Mouse (Mus musculus): ENCODE measurements around the gene Ankrd52. TPM values are rescaled to one million over a fixed set of nuclear protein-coding genes. Genes with fewer than 3 reads are reported as not detected.

Gene Ankrd52
- polyA plus RNA-seq, 1 experiment from 2014 or later = 12.1 TPM

DNA sequence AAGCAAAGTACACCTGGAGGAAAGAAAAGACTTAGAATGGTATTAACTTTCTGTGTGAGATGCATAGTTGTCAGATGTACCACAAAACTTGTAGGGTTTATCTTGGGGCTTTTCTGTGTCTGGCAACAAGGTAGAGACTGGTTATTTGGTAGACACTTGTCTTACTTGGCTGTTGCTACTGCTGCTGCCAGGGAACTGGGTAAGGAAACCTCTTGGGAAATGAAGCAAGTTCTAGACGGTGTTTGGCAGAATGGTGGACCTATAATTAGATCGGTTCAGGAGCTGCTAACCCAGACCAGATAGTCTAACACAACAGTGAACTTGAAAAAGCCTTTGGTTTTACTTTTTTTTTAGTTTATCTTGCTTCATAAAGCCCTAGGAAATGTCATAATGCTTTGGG, 38.0 kb upstream of the Ankrd52 start:
- 60% methylated on average over 2 of the region's 2 CpGs for WGBS
- no peaks in the 10 kb centered on the region for H3K9me3 ChIP-seq (ENCODE audit: control insufficient read depth, low read length)
- no peak overlapping the region for H3K9ac ChIP-seq (ENCODE audit: low read depth, low read length)
- H3K27me3 ChIP-seq (replicated peaks; ENCODE audit: control insufficient read depth, insufficient read depth, low read length) = no peaks in the 10 kb centered on the region
- no peak for ATAC-seq
- H3K4me1 ChIP-seq (ENCODE audit: control insufficient read depth, insufficient read depth, low read depth, low read length) = peaks cover 18% of the 10 kb centered on the region
- H3K36me3 ChIP-seq (ENCODE audit: control insufficient read depth, insufficient read depth, low read length) = no peaks in the 10 kb centered on the region
- H3K4me3 ChIP-seq (ENCODE audit: low read length) = peak overlapping the region; percentile 84
- peak overlapping the region; percentile 71 for H3K4me2 ChIP-seq (ENCODE audit: low read length)
- H3K27ac ChIP-seq (ENCODE audit: low read depth, low read length) = no peak overlapping the region

DNA sequence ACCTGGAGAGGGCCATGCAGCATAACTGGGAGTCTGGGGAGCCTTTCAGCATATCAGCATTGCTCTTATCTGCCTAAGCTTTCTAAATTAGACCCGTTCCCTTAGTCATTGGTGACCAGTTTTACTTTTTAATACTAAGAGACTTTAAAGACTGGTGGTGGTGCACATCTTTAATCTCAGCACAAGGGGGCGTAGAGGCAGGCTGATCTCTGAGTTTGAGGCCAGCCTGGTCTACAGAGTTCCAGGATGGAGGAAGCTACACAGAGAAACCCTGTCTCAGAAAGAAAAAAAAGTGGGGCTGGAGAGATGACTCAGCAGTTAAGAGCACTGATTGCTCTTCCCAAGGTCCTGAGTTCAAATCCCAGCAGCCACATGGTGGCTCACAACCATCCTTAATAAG, 36.7 kb upstream of the Ankrd52 start:
- Histone ChIP-seq H3K36me3 (ENCODE audit: control insufficient read depth, insufficient read depth, low read length) (no peaks in the 10 kb centered on the region), H3K9me3 (ENCODE audit: control insufficient read depth, low read length) (no peaks in the 10 kb centered on the region), H3K4me1 (ENCODE audit: control insufficient read depth, insufficient read depth, low read depth, low read length) (peaks cover 20% of the 10 kb centered on the region), H3K4me3 (ENCODE audit: low read length) (no peak overlapping the region), H3K27ac (ENCODE audit: low read depth, low read length) (no peak overlapping the region), H3K27me3 (replicated peaks; ENCODE audit: control insufficient read depth, insufficient read depth, low read length) (no peaks in the 10 kb centered on the region), H3K9ac (ENCODE audit: low read depth, low read length) (no peak overlapping the region), H3K4me2 (ENCODE audit: low read length) (no peak overlapping the region)
- WGBS = 84% methylated on average over 2 of the region's 2 CpGs
- no peak for ATAC-seq

DNA sequence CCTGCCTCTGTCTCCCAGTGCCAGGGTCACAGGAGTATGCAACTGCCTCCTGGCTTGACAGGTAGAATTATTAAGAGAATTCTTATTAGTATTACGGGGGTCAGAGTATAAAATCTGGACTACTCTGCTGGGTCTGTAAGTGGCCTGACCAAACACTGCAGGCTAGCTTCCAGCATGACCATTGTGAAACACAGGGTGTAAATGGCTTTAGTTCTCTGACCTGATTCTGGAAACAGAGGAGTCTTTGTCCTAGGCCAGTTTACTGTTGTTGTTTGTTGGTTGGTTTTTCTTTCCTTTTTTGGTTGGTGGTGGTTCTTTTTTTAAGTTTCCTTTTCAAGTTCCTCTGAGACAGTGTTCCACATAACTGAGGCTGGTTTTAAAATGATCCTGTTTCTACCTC, 33.5 kb upstream of the Ankrd52 start:
- H3K36me3 ChIP-seq (ENCODE audit: control insufficient read depth, insufficient read depth, low read length) = no peaks in the 10 kb centered on the region
- WGBS = 90% methylated on average over 1 of the region's 1 CpGs
- H3K27ac ChIP-seq (ENCODE audit: low read depth, low read length) = no peak overlapping the region
- H3K4me2 ChIP-seq (ENCODE audit: low read length) = no peak overlapping the region
- H3K4me1 ChIP-seq (ENCODE audit: control insufficient read depth, insufficient read depth, low read depth, low read length) = peaks cover 17% of the 10 kb centered on the region
- no peak overlapping the region for H3K9ac ChIP-seq (ENCODE audit: low read depth, low read length)
- no peaks in the 10 kb centered on the region for H3K27me3 ChIP-seq (replicated peaks; ENCODE audit: control insufficient read depth, insufficient read depth, low read length)
- no peaks in the 10 kb centered on the region for H3K9me3 ChIP-seq (ENCODE audit: control insufficient read depth, low read length)
- no peak overlapping the region for H3K4me3 ChIP-seq (ENCODE audit: low read length)
- no peak for ATAC-seq

DNA sequence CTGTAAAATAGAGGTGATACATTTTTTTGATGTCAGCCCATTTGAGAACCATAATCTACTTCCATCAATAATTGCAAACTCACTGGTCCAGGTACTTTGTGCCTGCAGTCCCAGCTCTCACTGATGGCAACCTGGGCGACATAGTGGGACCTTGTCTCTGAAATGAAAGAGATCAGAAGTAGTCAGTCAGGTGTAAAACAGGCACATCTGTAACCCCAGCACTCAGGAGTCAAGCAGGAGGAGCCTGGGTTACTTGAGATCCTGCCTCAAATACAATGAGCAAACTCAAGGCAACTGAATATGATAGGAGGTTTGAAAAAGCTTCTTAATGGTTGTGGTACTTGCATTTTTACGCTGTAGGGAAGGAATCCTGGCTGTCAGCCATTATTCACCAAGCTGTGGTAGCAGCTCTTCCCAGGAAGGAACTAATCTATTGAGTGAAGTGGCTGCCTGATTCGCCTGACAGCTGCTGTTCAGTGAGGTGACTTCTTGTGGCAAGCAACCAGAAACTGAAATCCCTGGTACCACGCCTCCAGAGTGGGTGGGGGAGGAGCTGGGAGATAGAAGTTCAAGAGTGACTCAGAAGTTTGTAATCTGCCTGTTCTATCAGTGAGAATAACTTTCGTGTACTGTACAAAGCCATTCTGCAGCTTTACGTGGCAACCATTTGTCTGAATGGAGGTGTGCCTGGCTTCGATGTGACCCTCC, 32.2 kb upstream of the Ankrd52 start:
- no peaks in the 10 kb centered on the region for H3K36me3 ChIP-seq (ENCODE audit: control insufficient read depth, insufficient read depth, low read length)
- ATAC-seq = peak; percentile 73
- no peak overlapping the region for H3K4me3 ChIP-seq (ENCODE audit: low read length)
- peak overlapping the region; percentile 53 for H3K27ac ChIP-seq (ENCODE audit: low read depth, low read length)
- H3K9ac ChIP-seq (ENCODE audit: low read depth, low read length) = no peak overlapping the region
- H3K4me2 ChIP-seq (ENCODE audit: low read length) = no peak overlapping the region
- WGBS = 47% methylated on average over 7 of the region's 7 CpGs
- peaks cover 6% of the 10 kb centered on the region for H3K4me1 ChIP-seq (ENCODE audit: control insufficient read depth, insufficient read depth, low read depth, low read length)
- no peaks in the 10 kb centered on the region for H3K27me3 ChIP-seq (replicated peaks; ENCODE audit: control insufficient read depth, insufficient read depth, low read length)
- no peaks in the 10 kb centered on the region for H3K9me3 ChIP-seq (ENCODE audit: control insufficient read depth, low read length)

DNA sequence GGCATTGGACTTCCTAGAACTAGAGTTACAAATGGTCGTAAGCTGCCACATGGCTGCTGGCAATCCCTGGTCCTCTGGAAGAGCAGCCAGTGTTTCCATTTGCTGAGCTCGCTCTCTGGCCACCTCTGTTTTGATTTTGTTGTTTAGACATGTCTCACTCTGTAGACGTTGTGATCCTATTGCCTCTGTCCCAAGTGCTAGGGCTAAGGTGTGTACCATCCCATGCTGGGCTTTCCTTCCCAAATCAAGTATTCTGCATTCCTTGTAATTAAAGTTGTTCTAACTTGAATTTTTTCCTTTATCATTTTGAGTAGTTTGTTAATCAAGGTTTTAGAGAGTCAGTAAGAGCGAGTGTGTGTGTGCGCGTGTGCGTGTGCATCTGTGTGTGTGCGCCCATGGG, 29.4 kb upstream of the Ankrd52 start:
- H3K27me3 ChIP-seq (replicated peaks; ENCODE audit: control insufficient read depth, insufficient read depth, low read length) = no peaks in the 10 kb centered on the region

DNA sequence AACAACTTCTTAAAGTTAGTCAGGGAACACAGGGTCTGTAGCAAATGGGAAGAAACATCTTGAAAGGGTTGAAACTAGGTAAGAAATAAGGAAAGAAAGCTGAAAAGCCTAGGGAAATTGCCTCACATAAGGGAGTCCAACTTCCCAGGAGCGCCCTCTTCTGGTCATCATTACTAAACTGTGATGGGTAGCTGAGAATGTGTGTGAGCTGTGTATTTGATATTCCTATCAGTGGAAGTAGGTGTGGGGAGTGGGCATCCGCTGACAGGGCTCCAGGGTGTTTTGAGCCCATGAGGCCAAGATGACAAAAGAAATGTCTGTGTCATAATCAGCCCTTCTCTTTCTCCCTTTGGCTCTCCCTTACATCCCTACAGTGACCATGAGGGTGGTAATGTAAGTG, 18.1 kb upstream of the Ankrd52 start:
- Histone ChIP-seq H3K27ac (ENCODE audit: low read depth, low read length) (no peak overlapping the region), H3K27me3 (replicated peaks; ENCODE audit: control insufficient read depth, insufficient read depth, low read length) (no peaks in the 10 kb centered on the region), H3K4me3 (ENCODE audit: low read length) (no peak overlapping the region), H3K4me1 (ENCODE audit: control insufficient read depth, insufficient read depth, low read depth, low read length) (no peaks in the 10 kb centered on the region), H3K36me3 (ENCODE audit: control insufficient read depth, insufficient read depth, low read length) (peaks cover 46% of the 10 kb centered on the region), H3K9me3 (ENCODE audit: control insufficient read depth, low read length) (no peaks in the 10 kb centered on the region), H3K9ac (ENCODE audit: low read depth, low read length) (no peak overlapping the region), H3K4me2 (ENCODE audit: low read length) (no peak overlapping the region)
- 51% methylated on average over 2 of the region's 2 CpGs for WGBS
- no peak for ATAC-seq

More for the DNA sequence above, 29.4 kb upstream of the Ankrd52 start:
- H3K4me2 ChIP-seq (ENCODE audit: low read length) = no peak overlapping the region
- no peak overlapping the region for H3K9ac ChIP-seq (ENCODE audit: low read depth, low read length)
- H3K36me3 ChIP-seq (ENCODE audit: control insufficient read depth, insufficient read depth, low read length) = peaks cover 14% of the 10 kb centered on the region
- 94% methylated on average over 8 of the region's 8 CpGs for WGBS
- H3K27ac ChIP-seq (ENCODE audit: low read depth, low read length) = no peak overlapping the region
- peaks cover 4% of the 10 kb centered on the region for H3K4me1 ChIP-seq (ENCODE audit: control insufficient read depth, insufficient read depth, low read depth, low read length)
- no peak overlapping the region for H3K4me3 ChIP-seq (ENCODE audit: low read length)
- no peaks in the 10 kb centered on the region for H3K9me3 ChIP-seq (ENCODE audit: control insufficient read depth, low read length)
- no peak for ATAC-seq

DNA sequence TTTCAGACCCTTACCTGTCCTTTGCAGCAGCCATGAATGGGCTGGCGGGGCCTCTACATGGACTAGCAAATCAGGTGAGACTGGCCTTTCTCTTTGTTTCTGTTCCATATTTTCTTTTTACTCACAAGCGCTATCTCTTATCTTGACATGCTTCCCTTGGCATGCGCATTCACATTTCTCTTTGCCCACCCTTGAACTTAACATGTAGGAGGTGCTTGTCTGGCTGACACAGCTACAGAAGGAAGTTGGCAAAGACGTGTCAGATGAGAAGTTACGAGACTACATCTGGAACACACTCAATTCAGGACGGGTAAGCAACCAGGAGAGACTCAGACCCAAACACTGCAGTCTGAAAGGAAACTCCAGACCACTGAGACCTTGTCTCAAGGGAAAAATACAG, 17.7 kb upstream of the Ankrd52 start:
- Histone ChIP-seq H3K36me3 (ENCODE audit: control insufficient read depth, insufficient read depth, low read length) (peaks cover 42% of the 10 kb centered on the region), H3K27ac (ENCODE audit: low read depth, low read length) (no peak overlapping the region), H3K9ac (ENCODE audit: low read depth, low read length) (no peak overlapping the region), H3K4me3 (ENCODE audit: low read length) (no peak overlapping the region), H3K27me3 (replicated peaks; ENCODE audit: control insufficient read depth, insufficient read depth, low read length) (no peaks in the 10 kb centered on the region), H3K4me1 (ENCODE audit: control insufficient read depth, insufficient read depth, low read depth, low read length) (no peaks in the 10 kb centered on the region), H3K9me3 (ENCODE audit: control insufficient read depth, low read length) (no peaks in the 10 kb centered on the region), H3K4me2 (ENCODE audit: low read length) (no peak overlapping the region)
- no peak for ATAC-seq
- WGBS = 93% methylated on average over 6 of the region's 6 CpGs

DNA sequence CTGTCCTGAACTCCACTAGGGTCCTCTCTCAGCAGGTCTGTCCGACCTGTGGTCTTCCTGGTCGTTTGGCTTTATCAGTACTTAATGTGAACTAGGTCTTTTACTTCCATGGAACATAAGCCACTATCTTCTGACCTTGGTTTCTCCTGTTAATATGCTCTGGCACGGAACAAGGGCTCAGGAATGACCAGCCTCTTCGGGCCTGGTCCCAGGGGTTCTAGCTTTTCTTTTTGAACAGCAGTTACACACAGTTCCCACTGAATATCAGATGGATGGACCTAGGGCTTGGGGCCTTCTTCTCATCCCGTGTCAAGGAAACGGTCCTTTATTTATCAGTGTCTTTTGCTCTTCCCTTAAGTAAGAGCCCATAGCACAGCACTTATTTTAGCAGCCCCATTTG, 15.1 kb upstream of the Ankrd52 start:
- H3K27me3 ChIP-seq (replicated peaks; ENCODE audit: control insufficient read depth, insufficient read depth, low read length) = no peaks in the 10 kb centered on the region
- H3K27ac ChIP-seq (ENCODE audit: low read depth, low read length) = no peak overlapping the region
- peaks cover 40% of the 10 kb centered on the region for H3K36me3 ChIP-seq (ENCODE audit: control insufficient read depth, insufficient read depth, low read length)
- ATAC-seq = no peak
- H3K4me3 ChIP-seq (ENCODE audit: low read length) = no peak overlapping the region
- no peak overlapping the region for H3K9ac ChIP-seq (ENCODE audit: low read depth, low read length)
- WGBS = 89% methylated on average over 6 of the region's 6 CpGs
- H3K4me2 ChIP-seq (ENCODE audit: low read length) = no peak overlapping the region
- H3K9me3 ChIP-seq (ENCODE audit: control insufficient read depth, low read length) = no peaks in the 10 kb centered on the region
- no peaks in the 10 kb centered on the region for H3K4me1 ChIP-seq (ENCODE audit: control insufficient read depth, insufficient read depth, low read depth, low read length)

DNA sequence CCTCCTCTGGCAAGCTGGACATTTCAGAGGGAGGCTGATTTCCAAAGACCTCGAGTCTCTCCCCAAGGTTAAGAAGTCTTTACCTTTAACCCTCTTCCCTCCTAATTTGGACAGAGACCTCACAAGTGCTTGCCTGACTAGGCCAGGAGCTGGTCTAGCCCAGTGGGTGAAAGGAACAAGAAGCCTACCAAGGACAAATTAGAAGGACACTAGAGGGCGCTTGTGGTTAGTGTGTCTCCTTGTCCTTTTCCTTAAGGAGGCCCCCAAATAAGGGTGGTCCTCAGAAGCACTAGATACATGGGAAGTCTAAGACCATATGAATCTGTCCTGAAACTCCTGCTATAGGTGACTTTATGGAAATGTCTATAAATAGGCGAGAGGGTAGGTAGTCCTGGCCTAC, 14.3 kb upstream of the Ankrd52 start:
- ATAC-seq = peak; percentile 35; the same call in 1 of the 2 replicates
- Histone ChIP-seq H3K4me2 (ENCODE audit: low read length) (no peak overlapping the region), H3K4me1 (ENCODE audit: control insufficient read depth, insufficient read depth, low read depth, low read length) (peaks cover 4% of the 10 kb centered on the region), H3K9me3 (ENCODE audit: control insufficient read depth, low read length) (no peaks in the 10 kb centered on the region), H3K27ac (ENCODE audit: low read depth, low read length) (no peak overlapping the region), H3K27me3 (replicated peaks; ENCODE audit: control insufficient read depth, insufficient read depth, low read length) (no peaks in the 10 kb centered on the region), H3K36me3 (ENCODE audit: control insufficient read depth, insufficient read depth, low read length) (peaks cover 38% of the 10 kb centered on the region), H3K9ac (ENCODE audit: low read depth, low read length) (no peak overlapping the region), H3K4me3 (ENCODE audit: low read length) (no peak overlapping the region)
- 47% methylated on average over 3 of the region's 3 CpGs for WGBS
